Comparison of ENCODE assay signal across 19 mouse cellular contexts in the genomic region with DNA sequence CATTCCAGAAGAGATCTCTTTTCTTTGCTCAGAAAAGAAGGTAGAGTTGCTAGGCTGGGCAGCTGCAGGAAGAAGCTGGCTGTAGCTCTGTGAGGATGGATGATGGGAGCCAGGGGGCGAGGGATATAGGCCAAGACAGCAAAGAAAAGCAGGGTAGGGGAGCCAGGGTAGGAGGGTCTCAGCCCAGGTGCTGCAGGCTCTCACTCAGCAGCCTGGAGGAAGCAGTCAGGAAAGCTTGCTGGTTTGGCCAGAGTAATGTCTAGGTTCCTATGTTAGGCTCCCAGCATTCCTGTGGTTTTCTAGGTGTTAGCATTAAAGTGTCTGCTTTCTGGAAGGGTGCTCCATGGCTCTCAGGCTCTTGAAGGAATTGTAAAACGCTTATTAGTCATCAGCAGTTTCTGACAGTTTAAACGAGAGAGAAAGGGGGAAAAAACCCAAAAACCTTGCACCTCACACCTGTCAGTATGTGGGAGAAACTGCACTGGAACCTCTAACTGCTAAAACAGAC.
DNase-seq lines count a peak whose midpoint lies in the region; ATAC-seq and TF ChIP-seq lines count a peak whose summit lies in the region.
"Had no signal": no experiment of that assay in that cellular context is flagged by ENCODE, and none has a peak within 500 bp of the region (broad histone marks: within the 10 kb centered on the region; RNA-seq: fewer than 3 reads in every experiment).

No protein-coding gene starts in this region.

- peak; percentile 31 for DNase-seq in 3T3-L1 (ENCODE audit: low read depth, low spot score)
- no peak for DNase-seq in embryonic facial prominence, embryonic 10.5 days (ENCODE audit: low spot score)
- peak; percentile 32 for DNase-seq in lung, postnatal 10 days
- no peak for DNase-seq in layer of hippocampus, adult 9-10 months (ENCODE audit: low spot score)
- no peak for DNase-seq in spleen, postnatal 14 days (ENCODE audit: low spot score in 2 of 2)
- DNase-seq in cerebellum, adult 2 months = no peak
- DNase-seq: adrenal gland, adult 2 months; cerebellum, postnatal 14 days; heart, adult 11 months; heart, postnatal 36 days; kidney, adult 2 months; kidney, postnatal 25 days; right cerebral cortex, postnatal 25 days had no signal

- no peaks in the 10 kb centered on the region for H3K36me3 ChIP-seq in embryonic facial prominence, embryonic 10.5 days (replicated peaks)
- no peaks in the 10 kb centered on the region for H3K36me3 ChIP-seq in limb, embryonic 13.5 days
- H3K36me3 ChIP-seq: heart, embryonic 13.5 days; neural tube, embryonic 12.5 days had no signal

- no peak for TF ChIP-seq POLR2A in cerebellum, adult 2 months (IDR thresholded peaks at IDR 0.05; ENCODE audit: borderline replicate concordance, insufficient read depth, low read length)

- peaks cover 18% of the 10 kb centered on the region for H3K4me1 ChIP-seq in embryonic facial prominence, embryonic 10.5 days
- peaks cover 25% of the 10 kb centered on the region for H3K4me1 ChIP-seq in limb, embryonic 13.5 days
- H3K4me1 ChIP-seq in cerebellum, adult 2 months (ENCODE audit: control insufficient read depth, insufficient read depth, low read length) = no peaks in the 10 kb centered on the region
- H3K4me1 ChIP-seq: neural tube, embryonic 12.5 days had no signal

- H3K9me3 ChIP-seq in embryonic facial prominence, embryonic 10.5 days = no peaks in the 10 kb centered on the region
- no peaks in the 10 kb centered on the region for H3K9me3 ChIP-seq in limb, embryonic 13.5 days
- H3K9me3 ChIP-seq: heart, embryonic 13.5 days; neural tube, embryonic 12.5 days had no signal

- no peak for TF ChIP-seq CTCF in cerebellum, adult 2 months (IDR thresholded peaks at IDR 0.05; ENCODE audit: borderline replicate concordance, insufficient read depth, low read depth, low read length)

- H3K9ac ChIP-seq in limb, embryonic 13.5 days = no peak overlapping the region
- H3K9ac ChIP-seq: heart, embryonic 13.5 days; neural tube, embryonic 12.5 days had no signal

- no peak overlapping the region for H3K4me3 ChIP-seq in embryonic facial prominence, embryonic 10.5 days
- no peak overlapping the region for H3K4me3 ChIP-seq in limb, embryonic 13.5 days
- no peak overlapping the region for H3K4me3 ChIP-seq in cerebellum, adult 2 months (replicated peaks; ENCODE audit: insufficient read depth, low read depth, low read length)
- H3K4me3 ChIP-seq: heart, embryonic 13.5 days; neural tube, embryonic 12.5 days had no signal

- no peak for ATAC-seq in limb, embryonic 13.5 days (ENCODE audit: low FRiP score, low read depth)

- H3K27ac ChIP-seq in embryonic facial prominence, embryonic 10.5 days (replicated peaks) = peak overlapping the region; percentile 54; the same call in 1 of the 2 replicates
- H3K27ac ChIP-seq in limb, embryonic 13.5 days = peak overlapping the region; percentile 48; the same call in 1 of the 2 replicates
- no peak overlapping the region for H3K27ac ChIP-seq in cerebellum, adult 2 months (ENCODE audit: insufficient read depth, low read length)
- H3K27ac ChIP-seq: heart, embryonic 13.5 days; macrophage; neural tube, embryonic 12.5 days had no signal

- no peak overlapping the region for H3K4me2 ChIP-seq in limb, embryonic 13.5 days (replicated peaks)
- H3K4me2 ChIP-seq: heart, embryonic 13.5 days; liver, embryonic 11.5 days; midbrain, embryonic 11.5 days; neural tube, embryonic 12.5 days had no signal

- H3K27me3 ChIP-seq in embryonic facial prominence, embryonic 10.5 days (replicated peaks; ENCODE audit: low read depth, poor library complexity, severe bottlenecking) = no peaks in the 10 kb centered on the region
- H3K27me3 ChIP-seq in limb, embryonic 13.5 days = no peaks in the 10 kb centered on the region
- H3K27me3 ChIP-seq in cerebellum, adult 2 months (ENCODE audit: control insufficient read depth, insufficient read depth, low read length) = no peaks in the 10 kb centered on the region
- H3K27me3 ChIP-seq: heart, embryonic 13.5 days; neural tube, embryonic 12.5 days had no signal

- WGBS in embryonic facial prominence, embryonic 10.5 days = 78% methylated on average over 3 of the region's 3 CpGs
- 60% methylated on average over 3 of the region's 3 CpGs for WGBS in limb, embryonic 13.5 days
- WGBS in cerebellum, adult 2 months = 84% methylated on average over 3 of the region's 3 CpGs

Comparison
In these comparisons a context has a peak if more than half of its experiments do, and no peak if none do; other contexts are left out.
1. DNase-seq: peak in 3T3-L1 (single experiment) and lung, postnatal 10 days (single experiment); none in embryonic facial prominence, embryonic 10.5 days (single experiment), layer of hippocampus, adult 9-10 months (single experiment), spleen, postnatal 14 days (0 of 2) and cerebellum, adult 2 months (0 of 2).